ENCODE assay signal across 8 mouse cellular contexts in the genomic region with DNA sequence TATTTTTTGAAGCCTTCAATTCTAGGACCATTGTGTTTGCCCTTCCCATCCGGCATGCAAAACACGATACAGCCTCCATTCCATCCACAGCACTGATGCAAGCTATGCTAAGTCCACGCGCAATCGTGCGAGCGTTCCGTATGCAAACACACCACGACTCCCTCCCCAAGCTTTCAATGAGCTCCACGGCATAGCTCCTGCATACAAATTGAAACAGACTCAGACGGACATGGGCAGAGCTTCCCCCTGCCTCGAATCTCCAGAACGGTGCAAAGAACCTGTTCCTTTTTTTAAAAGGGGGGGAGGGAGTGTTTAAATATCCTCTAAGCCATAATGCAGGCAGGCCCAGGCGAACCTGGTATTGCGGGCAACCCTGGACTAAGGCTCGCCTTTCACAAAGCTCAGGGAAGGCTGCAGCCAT.
DNase-seq lines count a peak whose midpoint lies in the region; ATAC-seq and TF ChIP-seq lines count a peak whose summit lies in the region.

No protein-coding gene starts in this region.

- ATAC-seq in heart, embryonic 11.5 days (replicated peaks; ENCODE audit: insufficient number of reproducible peaks, low FRiP score, low TSS enrichment): no peak
- peak; percentile 28 for ATAC-seq in forebrain, postnatal 0 days
- ATAC-seq in neural tube, embryonic 14.5 days (ENCODE audit: low read depth): 0 out of 2 replicates have a peak, but pooled peaks have one; percentile 3

- H3K4me1 ChIP-seq in heart, embryonic 11.5 days (ENCODE audit: control insufficient read depth, insufficient read depth, low read length): peaks cover 8% of the 10 kb centered on the region; the same call in 1 of the 2 replicates
- H3K4me1 ChIP-seq in forebrain, postnatal 0 days (ENCODE audit: insufficient read depth): peaks cover 46% of the 10 kb centered on the region
- H3K4me1 ChIP-seq in neural tube, embryonic 14.5 days (ENCODE audit: control insufficient read depth, insufficient read depth, low read length): peaks cover 39% of the 10 kb centered on the region

- no peak for DNase-seq in heart, postnatal 25 days (ENCODE audit: low spot score)
- peak; percentile 35 for DNase-seq in cerebellum, adult 11-12 months
- DNase-seq in forebrain, postnatal 0 days: peak; percentile 80
- peak; percentile 50 to 54 for DNase-seq in left cerebral cortex, postnatal 14 days (ENCODE audit: low spot score in 2 of 2)
- DNase-seq in thymus, postnatal 14 days: no peak
- DNase-seq in spleen, postnatal 36 days (ENCODE audit: low spot score in 2 of 2): no peak

- peak overlapping the region; percentile 90 for H3K4me2 ChIP-seq in heart, embryonic 11.5 days
- peak overlapping the region; percentile 74 for H3K4me2 ChIP-seq in forebrain, postnatal 0 days (ENCODE audit: low read depth)
- H3K4me2 ChIP-seq in neural tube, embryonic 14.5 days (ENCODE audit: low read depth, low read length): peak overlapping the region; percentile 68

- TF ChIP-seq CTCF in forebrain, postnatal 0 days (IDR thresholded peaks at IDR 0.05; ENCODE audit: low read depth): no peak

- 1% methylated on average over 16 of the region's 16 CpGs for WGBS in heart, embryonic 11.5 days (ENCODE audit: insufficient replicate concordance)
- 2% methylated on average over 16 of the region's 16 CpGs for WGBS in forebrain, postnatal 0 days
- under 1% methylated on average over 16 of the region's 16 CpGs for WGBS in neural tube, embryonic 14.5 days

- intact Hi-C loops in heart, postnatal 25 days (cut with DNase I): loop anchor here (5.0 kb wide), 1 partner anchor 80 kb away; no protein-coding TSS in a partner anchor
- intact Hi-C loops in left cerebral cortex, postnatal 14 days (cut with DNase I): loop anchor here (5.0 kb wide), 3 partner anchors 45 to 80 kb away; no protein-coding TSS in a partner anchor

- H3K9me3 ChIP-seq in heart, embryonic 11.5 days (replicated peaks; ENCODE audit: control insufficient read depth, low read length): no peaks in the 10 kb centered on the region
- no peaks in the 10 kb centered on the region for H3K9me3 ChIP-seq in forebrain, postnatal 0 days (ENCODE audit: low read length)
- H3K9me3 ChIP-seq in neural tube, embryonic 14.5 days (ENCODE audit: control insufficient read depth, low read length): no peaks in the 10 kb centered on the region

- no peaks in the 10 kb centered on the region for H3K36me3 ChIP-seq in heart, embryonic 11.5 days (ENCODE audit: control insufficient read depth, insufficient read depth, low read length)
- H3K36me3 ChIP-seq in forebrain, postnatal 0 days (ENCODE audit: insufficient read depth): no peaks in the 10 kb centered on the region
- no peaks in the 10 kb centered on the region for H3K36me3 ChIP-seq in neural tube, embryonic 14.5 days (ENCODE audit: control insufficient read depth, insufficient read depth, low read length)

- peaks cover 4% of the 10 kb centered on the region; the same call in 1 of the 2 replicates for H3K27me3 ChIP-seq in heart, embryonic 11.5 days (ENCODE audit: control insufficient read depth, insufficient read depth, low read length)
- H3K27me3 ChIP-seq in forebrain, postnatal 0 days (ENCODE audit: insufficient read depth, low read length): no peaks in the 10 kb centered on the region
- no peaks in the 10 kb centered on the region for H3K27me3 ChIP-seq in neural tube, embryonic 14.5 days (ENCODE audit: control insufficient read depth, insufficient read depth, low read length)

- H3K9ac ChIP-seq in heart, embryonic 11.5 days (ENCODE audit: low read depth, low read length): peak overlapping the region; percentile 90
- H3K9ac ChIP-seq in forebrain, postnatal 0 days: peak overlapping the region; percentile 99
- H3K9ac ChIP-seq in neural tube, embryonic 14.5 days (replicated peaks; ENCODE audit: low read depth, low read length): peak overlapping the region; percentile 100

- peak overlapping the region; percentile 79 for H3K4me3 ChIP-seq in heart, embryonic 11.5 days (ENCODE audit: low read depth, low read length)
- H3K4me3 ChIP-seq in forebrain, postnatal 0 days (ENCODE audit: low read depth, low read length): peak overlapping the region; percentile 91
- H3K4me3 ChIP-seq in neural tube, embryonic 14.5 days (ENCODE audit: low read depth, low read length): peak overlapping the region; percentile 95

- H3K27ac ChIP-seq in heart, embryonic 11.5 days (ENCODE audit: low read depth, low read length): no peak overlapping the region
- peak overlapping the region; percentile 100 for H3K27ac ChIP-seq in forebrain, postnatal 0 days (ENCODE audit: low read depth, low read length)
- peak overlapping the region; percentile 99 for H3K27ac ChIP-seq in neural tube, embryonic 14.5 days (ENCODE audit: low read depth, low read length)

Comparison
In these comparisons a context has a peak if more than half of its experiments do, and no peak if none do; other contexts are left out.
1. DNase-seq: peak in cerebellum, adult 11-12 months (single experiment), forebrain, postnatal 0 days (single experiment) and left cerebral cortex, postnatal 14 days (2 of 2); none in heart, postnatal 25 days (single experiment), thymus, postnatal 14 days (single experiment) and spleen, postnatal 36 days (0 of 2).
2. Peak in every context shown above with its lines, with median percentiles within 50 percentile points of each other: H3K4me2 ChIP-seq, H3K4me3 ChIP-seq and H3K9ac ChIP-seq.